Mouse (Mus musculus): Measurements from ENCODE around the gene U2af2.

DNA sequence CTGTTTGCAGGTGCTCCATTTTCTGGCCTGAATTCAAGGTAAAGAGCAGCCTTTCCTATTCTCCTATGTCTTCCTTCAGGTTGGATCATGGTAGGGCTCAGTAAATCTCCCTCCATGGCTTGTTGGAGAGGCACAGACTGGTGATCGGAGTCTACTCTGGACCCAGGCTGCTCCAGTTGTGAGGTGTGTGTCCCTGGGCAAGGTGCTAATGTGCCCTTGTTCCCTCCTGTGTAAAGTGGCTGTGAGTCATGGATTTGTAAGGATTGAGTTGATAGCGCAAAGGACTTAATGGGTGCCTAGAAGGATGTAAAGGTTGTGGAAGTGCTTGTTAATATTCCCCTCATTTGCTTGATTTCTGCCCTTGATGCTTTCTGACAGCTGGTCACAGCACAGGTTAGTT, 20.0 kb downstream of the U2af2 start:
- TF ChIP-seq POLR2A (IDR thresholded peaks at IDR 0.05; ENCODE audit: low read depth, low read length) (peak; percentile 67; the same call in 1 of the 2 replicates), CTCF (IDR thresholded peaks at IDR 0.05; ENCODE audit: extremely low read depth, insufficient read length, insufficient replicate concordance, low read depth, low read length) (no peak)

All from small intestine, adult 2 months (tissue).